Mouse (Mus musculus) right cerebral cortex, postnatal 36 days (tissue): ENCODE measurements around the gene Pip4k2a.
A peak's percentile ranks its signal among the peaks of the same experiment; 100 is the strongest.

ENCODE experiments used
- DNase-seq, 2 experiments: peaks; one replicate each; pipeline ENCODE4 v3.0.0; 2022; ENCODE audit warnings: low spot score in 2 of 2, mixed read lengths in 1 of 2

The Pip4k2a gene

DNA sequence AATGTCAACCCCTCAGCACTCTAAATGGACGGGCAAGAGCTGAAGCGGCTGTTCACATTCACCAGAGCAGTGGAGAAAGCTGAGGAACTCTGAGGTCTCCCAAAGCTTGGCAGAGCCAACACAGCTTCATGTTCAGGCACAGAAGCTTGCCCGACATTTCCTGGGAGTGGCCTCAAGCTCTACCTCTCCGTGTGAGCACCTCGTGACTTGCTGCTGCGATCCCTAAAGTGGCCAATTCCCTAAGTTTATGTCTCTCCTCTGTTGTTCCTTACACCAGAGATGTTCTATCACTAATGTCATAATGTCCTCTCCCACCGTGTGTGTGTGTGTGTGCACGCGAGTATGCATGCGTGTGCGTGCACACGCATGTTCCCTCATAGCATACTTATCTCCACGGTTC is 42.3 kb downstream of the Pip4k2a start:
- no peak for DNase-seq

DNA sequence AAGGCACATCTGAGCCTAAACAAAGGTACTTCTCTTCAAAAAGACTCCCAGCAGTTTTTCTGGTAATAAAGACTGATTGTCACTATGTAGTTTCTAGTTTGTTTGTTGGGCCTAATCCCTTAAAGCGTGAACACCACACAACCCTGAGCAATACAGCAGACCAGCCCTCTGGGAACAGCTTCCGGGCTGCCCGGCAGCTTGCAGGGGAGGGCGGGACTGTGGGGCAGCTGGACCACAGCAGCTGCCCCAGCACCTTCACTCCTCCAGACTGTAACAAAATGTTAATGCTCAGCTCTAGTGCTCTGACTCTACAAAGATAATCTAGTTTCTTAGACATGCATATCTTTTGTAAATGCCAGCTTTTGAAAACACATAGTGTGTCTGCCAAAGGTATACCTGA is 42.9 kb downstream of the Pip4k2a start:
- DNase-seq, result no peak

DNA sequence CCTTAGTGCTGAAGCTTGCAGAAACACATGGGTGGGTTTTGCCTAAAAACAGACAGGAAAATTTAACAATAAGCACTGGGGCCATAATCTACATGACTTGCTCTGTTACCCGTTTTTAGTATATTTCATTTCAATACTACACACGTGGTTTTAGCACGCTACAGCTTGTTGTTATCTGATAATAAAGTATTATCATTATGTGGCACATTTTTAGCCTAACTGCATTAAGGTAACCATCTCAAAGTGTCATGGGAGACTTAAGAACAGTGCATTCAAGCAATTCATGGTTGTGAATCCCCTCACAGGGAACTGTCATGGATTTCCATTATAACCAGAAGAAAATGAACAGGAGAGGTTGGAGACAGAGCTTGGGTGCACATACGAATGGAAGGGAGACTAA is 43.5 kb downstream of the Pip4k2a start:
- no peak for DNase-seq

DNA sequence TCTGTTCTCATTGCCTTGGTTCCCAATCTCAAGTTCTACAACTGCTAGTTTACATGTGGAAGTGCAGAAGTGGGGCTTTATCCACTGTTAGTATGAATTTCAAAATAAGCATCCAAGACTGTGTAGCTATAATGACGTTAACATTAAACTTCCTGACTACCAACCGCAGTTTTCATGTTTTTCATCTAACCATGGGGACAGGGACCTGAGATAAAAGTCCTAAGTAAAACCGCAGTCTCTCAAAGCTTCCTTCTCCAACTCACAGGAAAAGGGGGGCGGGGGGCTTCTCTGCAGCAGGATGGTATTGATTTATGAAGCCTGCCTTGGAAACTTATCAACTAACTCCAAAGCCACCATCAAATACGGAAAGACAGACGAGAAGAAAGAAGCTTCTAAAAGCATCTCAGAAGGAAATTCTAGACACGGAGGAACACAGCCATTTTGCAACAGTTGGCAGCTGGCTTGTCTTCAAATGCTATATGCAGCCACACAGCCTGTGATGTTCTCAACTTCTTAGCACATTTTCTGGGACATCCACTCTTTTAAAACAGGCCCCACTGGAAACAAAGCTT is 45.7 kb downstream of the Pip4k2a start:
- peak in 1 of 2 experiments; percentile 65 for DNase-seq

DNA sequence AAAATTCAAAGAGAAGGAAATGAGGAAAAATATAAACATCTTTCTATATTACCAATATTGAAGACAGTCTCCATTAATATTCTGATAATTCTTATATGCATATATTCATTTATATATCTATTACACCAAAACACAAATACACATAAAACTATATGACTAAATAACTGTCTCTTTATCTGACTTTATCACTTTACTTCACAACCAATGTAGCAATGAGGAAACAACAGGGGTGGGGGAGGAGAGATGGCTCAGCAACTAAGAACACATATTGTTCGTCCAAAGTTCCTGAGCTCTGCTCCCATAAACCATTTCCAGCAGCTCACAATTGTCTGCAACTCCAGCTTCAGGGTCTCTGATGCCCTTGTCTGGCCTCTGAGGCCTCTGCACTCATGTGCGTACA is 47.2 kb downstream of the Pip4k2a start:
- DNase-seq, result no peak

DNA sequence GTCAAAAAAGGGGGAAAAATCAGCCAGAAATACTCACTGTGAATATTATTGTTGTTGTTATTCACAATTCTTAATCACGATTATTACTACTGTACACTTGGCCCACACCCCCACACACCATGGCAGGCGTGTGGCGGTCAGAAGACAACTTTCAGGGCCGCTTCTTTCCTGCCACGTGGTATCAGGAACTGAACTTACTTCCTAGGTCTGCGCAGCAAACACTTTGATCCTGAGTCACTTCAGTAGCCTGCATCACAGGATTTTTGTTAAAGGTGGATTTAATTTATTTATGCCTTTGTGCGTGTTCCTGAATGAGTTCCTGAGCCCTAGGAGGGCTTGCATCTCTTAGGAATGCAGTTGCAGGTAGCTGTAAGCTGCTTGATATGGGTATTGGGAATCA is 49.2 kb downstream of the Pip4k2a start:
- no peak for DNase-seq

DNA sequence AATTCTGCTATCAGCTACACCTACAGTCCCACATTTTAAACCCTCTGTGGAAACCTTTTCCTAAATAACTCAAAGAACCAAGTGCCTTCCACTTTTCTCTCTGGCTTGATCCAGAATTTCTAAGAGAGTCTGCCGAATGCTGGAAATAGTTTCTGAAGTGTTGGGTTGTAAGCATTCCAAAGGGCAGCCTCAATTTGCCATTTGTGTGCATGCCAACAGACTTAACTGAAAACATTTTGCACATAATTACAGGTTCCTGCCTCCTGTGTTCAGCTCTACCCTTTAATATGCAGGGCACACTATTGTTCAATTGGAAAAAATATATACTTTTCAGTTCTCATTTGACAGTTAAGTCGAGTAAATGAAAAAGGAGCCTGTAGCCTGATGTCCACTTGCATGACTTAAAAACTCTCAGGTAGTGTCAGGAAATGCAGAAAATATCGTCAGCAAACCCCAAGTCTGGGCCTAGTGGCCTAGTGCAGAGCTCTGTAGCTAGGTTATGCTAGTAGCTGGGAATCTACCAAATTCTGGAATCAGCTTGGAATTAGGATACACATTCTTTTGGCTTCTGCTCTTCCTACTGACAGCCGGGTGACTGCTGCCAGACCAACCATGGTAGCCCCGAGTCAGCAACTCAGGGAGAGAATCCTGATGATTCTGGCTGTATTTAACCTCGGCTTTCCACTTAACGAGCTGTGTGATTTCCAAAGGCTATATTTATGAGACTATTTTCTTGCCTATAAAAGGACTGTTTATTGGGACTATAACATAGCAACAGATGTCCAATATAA is 50.1 kb downstream of the Pip4k2a start:
- no peak for DNase-seq

DNA sequence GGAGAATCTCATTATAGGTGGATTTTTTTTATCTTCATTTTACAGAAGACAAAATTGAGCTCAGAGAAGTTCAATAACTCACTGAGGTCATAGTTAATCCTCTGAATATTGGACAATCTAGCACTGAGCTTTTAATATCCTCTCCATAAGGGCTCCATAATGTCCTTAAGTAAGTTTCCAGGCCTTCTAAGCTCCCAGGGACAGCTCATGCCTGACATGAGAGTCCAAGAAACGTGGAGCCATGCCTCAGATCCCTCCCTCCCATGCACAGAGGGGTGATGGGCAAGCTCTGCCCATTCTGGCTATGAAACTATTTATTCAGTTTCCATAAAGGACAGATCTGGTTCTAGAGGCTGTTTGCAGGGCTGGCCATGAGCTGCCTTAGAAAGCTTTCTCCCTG is 52.5 kb downstream of the Pip4k2a start:
- no peak for DNase-seq

DNA sequence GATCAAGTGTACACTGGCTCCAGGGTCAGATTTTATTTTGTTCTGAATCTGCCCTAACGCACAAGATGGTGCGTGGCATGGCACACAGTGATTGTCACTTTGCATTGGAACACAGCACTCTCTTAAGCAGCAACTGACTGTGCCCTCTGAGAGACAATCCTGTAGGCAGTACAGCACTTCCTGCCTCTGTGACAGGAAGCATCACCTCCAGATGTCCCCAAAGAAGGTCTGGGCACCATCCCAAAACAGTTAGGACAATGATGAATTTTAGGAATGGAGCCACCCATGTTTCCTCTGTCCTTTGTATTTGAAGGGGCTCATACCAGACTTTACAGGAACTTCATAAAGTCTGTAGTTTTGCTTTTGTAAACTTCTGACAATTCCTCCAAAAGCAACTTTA is 54.0 kb downstream of the Pip4k2a start:
- DNase-seq, result no peak

DNA sequence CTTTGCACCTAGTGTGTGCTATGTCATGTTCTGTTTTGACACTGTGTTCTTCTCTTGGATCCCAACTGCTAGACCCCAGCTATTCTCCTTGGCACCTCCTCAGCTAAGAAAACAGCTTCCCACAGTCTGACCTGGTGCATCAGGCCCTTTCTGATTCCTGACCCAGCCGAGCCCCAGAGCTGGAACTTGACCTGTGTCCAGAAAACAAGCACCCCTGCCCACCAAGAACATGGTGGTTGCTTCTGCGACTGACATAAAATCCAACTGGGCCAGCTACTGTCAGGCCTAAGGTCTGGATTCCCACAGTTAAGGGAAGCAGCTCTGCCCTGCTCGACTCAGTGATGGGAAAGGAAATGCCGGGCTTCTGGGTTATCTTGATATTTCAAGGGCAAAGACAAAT is 54.6 kb downstream of the Pip4k2a start:
- DNase-seq, result no peak

DNA sequence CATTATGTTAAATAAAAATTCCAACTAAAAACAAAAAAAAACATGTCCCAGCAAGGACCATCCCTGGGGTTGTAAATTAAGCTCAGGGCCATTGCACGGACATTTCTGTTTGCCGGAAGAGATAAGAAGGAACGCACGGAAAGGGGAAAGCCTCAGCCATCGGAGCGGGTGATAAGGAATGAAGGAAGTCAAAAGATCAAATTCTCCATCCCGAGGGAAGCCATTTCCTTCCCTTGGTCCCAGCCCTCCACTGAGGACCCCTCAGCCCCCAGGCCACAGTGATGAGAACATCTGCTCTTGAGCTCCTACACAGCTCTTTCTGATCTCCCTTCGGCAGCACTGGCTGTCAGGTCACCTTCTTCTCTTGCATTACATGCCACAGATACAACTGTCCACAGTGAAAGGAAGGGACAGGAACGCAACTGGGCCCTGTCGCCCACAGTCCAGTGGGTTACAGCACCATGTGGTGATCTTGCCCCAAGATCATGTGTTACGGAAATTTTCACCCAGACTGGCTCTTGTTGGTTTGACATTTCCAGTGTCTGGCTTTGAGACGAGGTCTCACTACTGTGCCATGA is 57.1 kb downstream of the Pip4k2a start:
- DNase-seq, result no peak

DNA sequence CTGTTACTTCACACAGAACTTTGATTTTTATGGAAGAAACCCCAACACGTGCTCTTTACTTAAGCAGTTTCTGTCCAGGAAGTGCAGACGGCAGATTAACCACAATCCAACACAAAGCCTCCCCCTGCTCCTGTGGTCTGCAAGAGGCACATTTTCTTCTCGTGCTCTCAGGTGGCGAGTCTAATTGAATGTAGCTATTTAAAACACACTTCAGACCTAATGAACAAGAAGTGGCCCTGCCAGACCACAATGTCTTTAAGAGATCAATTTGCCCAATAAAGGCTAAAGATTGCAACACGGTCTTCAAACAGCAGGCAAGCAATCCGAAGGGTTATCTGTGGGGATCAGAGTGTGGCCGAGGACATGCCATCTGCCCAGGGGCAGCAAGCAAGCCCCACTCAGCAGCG is 59.0 kb downstream of the Pip4k2a start:
- no peak for DNase-seq

DNA sequence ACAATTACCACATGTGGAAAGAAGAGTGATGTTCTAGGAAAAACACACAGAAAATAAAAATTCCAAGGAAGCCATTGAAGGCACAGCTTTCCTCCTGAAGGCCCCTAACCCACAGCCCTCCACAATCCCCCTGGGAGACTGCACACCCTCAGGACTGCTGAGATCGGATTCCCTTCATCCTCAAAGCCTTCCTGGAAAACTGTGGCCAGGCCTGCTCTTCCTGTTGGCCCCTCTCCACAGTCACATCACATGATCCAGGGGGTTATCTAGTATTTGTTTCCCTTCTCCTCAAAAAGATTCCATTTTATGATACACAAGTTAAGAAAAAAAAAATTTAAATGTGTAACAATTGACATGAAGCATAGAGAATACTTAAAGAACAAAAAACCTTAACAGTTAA is 59.7 kb downstream of the Pip4k2a start:
- no peak for DNase-seq

DNA sequence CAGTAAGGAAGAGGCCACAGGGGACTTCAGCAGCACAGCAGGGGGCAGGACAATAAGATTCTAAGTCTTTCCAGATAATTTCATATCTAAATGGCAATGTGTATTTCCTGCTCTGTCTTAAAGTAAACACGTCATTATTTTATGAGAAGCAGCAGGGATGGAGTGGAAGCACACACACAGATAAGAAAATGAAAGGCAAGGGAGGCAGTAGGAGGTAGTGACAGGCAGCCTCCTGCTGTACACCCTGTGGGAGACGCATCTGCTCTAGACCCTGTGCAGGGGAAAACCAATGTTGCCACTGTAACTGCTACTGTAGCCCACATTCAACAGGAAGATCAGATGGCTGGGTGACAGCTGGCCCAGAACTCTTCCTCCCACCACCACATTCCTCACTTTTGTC is 60.3 kb downstream of the Pip4k2a start:
- DNase-seq, result no peak

DNA sequence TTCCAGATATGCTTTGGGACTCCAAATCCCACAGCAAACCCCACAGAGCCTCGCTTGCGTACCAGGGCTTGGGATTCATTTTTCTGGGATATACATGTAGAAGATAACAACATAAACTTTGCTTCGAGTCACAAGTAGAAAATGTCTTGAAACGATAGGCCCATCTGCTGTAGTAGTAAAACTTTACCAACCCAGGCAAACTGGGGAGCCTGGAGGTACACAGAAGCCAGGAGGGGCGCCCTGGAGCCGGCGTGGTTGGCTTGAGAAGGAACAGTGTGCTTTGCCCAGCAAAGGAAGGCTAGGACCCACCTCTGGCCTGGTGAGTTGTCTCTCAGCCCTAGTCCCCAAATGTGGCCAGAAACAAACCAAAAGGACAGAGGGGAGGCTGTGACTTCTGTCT is 61.5 kb downstream of the Pip4k2a start:
- DNase-seq, result no peak

DNA sequence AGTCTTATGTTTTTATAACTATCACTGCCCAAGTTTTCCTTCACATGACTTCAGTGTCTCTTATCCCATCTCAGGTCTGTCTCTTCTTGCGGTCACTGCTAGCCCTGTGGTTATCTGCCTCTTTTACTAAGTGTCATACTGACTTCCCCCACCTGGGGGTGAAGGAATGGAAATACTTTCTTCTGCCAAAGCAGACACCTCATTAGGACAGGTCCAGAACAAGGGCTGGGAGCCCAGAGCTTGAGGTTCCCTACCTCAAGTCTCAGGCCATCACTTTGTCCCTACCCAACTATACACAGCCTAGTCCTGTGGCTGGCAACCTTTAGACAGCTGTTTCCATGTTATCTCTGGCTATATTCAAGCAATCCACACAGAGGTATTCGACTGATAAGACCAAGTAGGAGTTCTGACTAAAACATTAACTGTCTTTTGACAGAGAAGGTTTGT is 62.3 kb downstream of the Pip4k2a start:
- DNase-seq, result no peak

DNA sequence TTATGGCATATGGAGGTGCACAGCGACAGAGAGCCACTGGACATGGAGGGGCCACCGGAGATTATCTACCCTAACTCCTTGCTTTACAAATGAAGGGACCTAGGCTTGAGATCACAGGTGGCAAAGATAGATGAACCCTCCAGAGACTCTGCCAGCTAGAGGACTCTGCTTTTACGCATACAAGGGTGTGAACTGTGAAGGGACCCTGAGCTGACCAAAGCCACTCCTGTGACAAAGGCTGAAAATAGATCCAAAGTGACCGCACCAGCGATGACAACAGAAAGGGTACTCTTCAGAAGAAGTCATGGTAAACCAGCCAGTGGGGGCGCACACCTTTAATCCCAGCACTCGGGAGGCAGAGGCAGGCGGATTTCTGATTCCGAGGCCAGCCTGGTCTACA is 63.8 kb downstream of the Pip4k2a start:
- DNase-seq, result no peak

DNA sequence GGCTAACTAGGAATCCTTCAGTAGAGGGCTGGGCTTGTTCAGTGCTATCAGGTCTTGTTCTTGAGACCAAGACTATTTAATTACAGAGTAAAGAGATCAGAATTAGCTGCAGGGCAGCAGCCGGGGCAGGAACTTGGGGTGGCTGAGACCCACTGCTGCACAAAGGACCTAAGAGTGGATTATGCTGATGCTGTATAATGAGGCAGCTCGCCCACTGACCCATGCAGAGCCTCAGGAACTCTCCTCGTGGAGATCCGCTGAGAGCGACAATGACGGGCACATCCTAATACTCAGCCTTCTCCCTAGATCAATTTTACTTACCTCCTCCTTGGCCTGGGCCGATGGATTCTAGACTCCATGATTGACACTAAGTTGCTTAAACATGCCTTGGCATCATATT is 64.5 kb downstream of the Pip4k2a start:
- no peak for DNase-seq

DNA sequence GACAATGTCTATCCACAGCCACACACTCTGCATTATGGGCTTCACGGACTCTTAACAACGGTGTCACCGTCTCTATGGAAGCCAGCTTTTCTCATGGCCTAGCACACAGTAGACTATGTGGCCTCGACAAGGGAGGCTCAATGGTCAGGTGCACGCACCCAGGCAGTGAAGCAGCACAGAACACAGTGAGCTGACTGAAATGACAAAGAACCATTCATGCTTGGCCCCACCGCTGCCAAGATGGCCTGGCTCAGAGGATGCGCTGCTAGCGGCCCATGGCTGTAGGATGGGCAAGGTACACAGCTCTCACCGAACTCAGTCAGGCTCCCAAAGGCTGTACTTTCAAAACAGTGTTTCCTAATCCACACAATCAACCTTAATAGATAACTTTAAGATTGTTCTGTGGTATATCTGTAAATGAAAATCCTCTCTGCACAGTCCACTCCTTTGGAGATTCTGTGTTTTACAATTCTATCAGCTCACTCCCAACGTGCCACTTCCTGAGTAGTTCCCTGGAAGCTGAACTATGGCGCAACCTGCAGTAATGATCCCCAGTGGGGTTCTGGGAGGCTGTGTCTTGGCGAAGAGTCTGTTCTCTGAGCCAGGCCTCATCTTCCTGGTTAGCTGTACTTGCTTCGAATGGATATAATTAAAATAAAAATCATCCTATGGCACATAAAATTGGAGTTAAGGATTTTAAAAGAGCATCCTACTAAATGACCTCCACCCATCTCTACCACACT is 67.4 kb downstream of the Pip4k2a start:
- DNase-seq, result no peak

DNA sequence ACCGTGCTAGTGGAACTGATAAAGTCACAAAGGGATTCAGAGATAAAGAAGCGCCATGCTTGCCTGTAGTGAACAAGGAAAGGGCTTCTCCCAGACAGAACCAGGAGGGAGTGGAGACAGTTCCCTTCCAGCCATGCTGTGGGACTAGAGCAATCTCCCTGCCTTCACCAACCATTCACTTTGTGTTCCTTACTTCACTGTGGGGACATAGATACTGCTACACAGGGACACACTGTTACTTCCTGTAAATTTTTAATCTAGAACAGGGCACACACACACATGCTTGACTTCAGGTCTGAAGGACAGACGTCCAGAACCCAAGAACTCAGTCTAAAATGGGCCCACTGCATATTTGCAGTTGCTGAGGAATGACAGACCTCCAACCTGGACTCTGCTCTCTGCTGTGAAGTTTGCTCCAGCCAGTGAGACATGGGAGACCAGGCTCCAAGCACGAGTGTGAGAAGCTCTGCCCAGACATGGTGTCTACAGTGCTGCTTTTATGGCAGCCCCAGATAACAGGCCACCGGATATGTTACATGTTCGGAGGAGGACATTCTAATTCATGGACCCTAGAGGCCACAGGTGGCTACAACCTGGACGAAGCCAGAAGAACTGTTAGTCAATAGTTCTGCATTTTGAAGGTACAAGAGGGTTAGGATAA is 69.2 kb downstream of the Pip4k2a start:
- DNase-seq, result no peak

DNA sequence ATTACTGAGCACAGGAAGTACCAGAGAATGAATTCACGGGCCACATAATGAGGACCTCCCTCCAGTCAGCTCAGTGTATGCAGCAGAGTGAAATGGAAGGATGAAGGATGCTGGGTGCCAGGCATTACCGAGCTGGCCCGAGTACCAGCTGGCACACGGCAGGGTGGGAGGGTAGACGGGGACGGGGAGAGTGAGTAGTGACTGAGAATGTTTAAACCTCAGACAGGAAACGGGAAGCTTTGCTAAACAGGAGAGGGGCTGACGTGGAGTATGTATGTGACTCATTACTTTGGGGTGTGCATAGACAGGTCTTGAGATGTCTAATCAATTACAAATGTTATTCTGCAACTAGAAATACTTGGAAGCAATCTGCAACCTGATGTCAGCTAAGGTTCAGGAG is 69.7 kb downstream of the Pip4k2a start:
- DNase-seq, result no peak
